Mouse (Mus musculus): ENCODE data around the gene Ascc1. TPM values are rescaled to one million over a fixed set of nuclear protein-coding genes. Genes with fewer than 3 reads are reported as not detected.

Ascc1 gene
- total and polyA plus RNA-seq, 3 experiments = 17.0 to 37.9 TPM; not detected in 1

- TF ChIP-seq ZKSCAN1 (IDR thresholded peaks at IDR 0.05; ENCODE audit: low read depth, low read length) (no peak), GABPA (IDR thresholded peaks at IDR 0.05; ENCODE audit: low read depth, low read length) (no peak), GATA1 (IDR thresholded peaks at IDR 0.05; ENCODE audit: low read depth, low read length) (no peak), UBTF (IDR thresholded peaks at IDR 0.05; ENCODE audit: borderline replicate concordance, insufficient read depth, low read depth, low read length) (no peak), CHD1 (IDR thresholded peaks at IDR 0.05; ENCODE audit: low read depth, low read length) (no peak), TAL1 (IDR thresholded peaks at IDR 0.05; ENCODE audit: low read length) (no peak), ETS1 (IDR thresholded peaks at IDR 0.05; ENCODE audit: low read depth, low read length) (no peak), MYB (IDR thresholded peaks at IDR 0.05; ENCODE audit: low read depth, low read length) (no peak), MAX (IDR thresholded peaks at IDR 0.05; ENCODE audit: low read length) (no peak), BHLHE40 (IDR thresholded peaks at IDR 0.05; ENCODE audit: borderline replicate concordance, low read depth, low read length) (no peak), NRF1 (IDR thresholded peaks at IDR 0.05; ENCODE audit: insufficient read depth, low read depth, low read length, poor library complexity, severe bottlenecking) (no peak), MYC (IDR thresholded peaks at IDR 0.05; ENCODE audit: low read depth, low read length) (no peak), ZNF384 (IDR thresholded peaks at IDR 0.05; ENCODE audit: low read depth, low read length) (no peak), SMC3 (IDR thresholded peaks at IDR 0.05; ENCODE audit: low read depth, low read length) (peak; percentile 61), CHD2 (IDR thresholded peaks at IDR 0.05; ENCODE audit: low read length) (no peak)
These were observed 63.9 kb downstream of the Ascc1 start (continued) for GRCm38 (mm10) chr10:60066524-60066923.

- Histone ChIP-seq H3K79me2 (ENCODE audit: control insufficient read depth, insufficient read depth, low read length, poor library complexity) (no peaks in the 10 kb centered on the region), H3K9ac (ENCODE audit: control insufficient read depth, low read depth, low read length, poor library complexity, severe bottlenecking) (no peak overlapping the region), H3K36me3 (ENCODE audit: control insufficient read depth in 1 of 2, insufficient read depth in 2 of 2, low read length in 2 of 2) (peaks cover 0 to 24% of the 10 kb centered on the region in 2 experiments; a peak in 2 of 4 replicates), H3K9me3 (replicated peaks; ENCODE audit: insufficient read depth, low read length) (no peaks in the 10 kb centered on the region), H3K4me1 (ENCODE audit: control insufficient read depth in 1 of 2, insufficient read depth in 2 of 2, low read length in 2 of 2) (peaks cover 18 to 29% of the 10 kb centered on the region in 2 experiments), H3K27ac (ENCODE audit: control insufficient read depth, low read depth, low read length) (no peak overlapping the region), H3K4me3 (ENCODE audit: control insufficient read depth in 1 of 2, insufficient read depth in 1 of 2, low read depth in 2 of 2, low read length in 2 of 2) (no peak overlapping the region), H3K27me3 (ENCODE audit: control insufficient read depth in 1 of 2, insufficient read depth in 2 of 2, low read length in 2 of 2) (no peaks in the 10 kb centered on the region)
- DNase-seq (ENCODE audit: low read depth, low spot score) = no peak
- TF ChIP-seq JUND (IDR thresholded peaks at IDR 0.05; ENCODE audit: low read depth, low read length) (no peak), NRF1 (IDR thresholded peaks at IDR 0.05; ENCODE audit: insufficient read depth, low read depth, low read length, poor library complexity, severe bottlenecking) (no peak), TCF12 (IDR thresholded peaks at IDR 0.05; ENCODE audit: low read depth, low read length) (peak; percentile 65), SMC3 (IDR thresholded peaks at IDR 0.05; ENCODE audit: low read depth, low read length) (no peak), MYB (IDR thresholded peaks at IDR 0.05; ENCODE audit: low read depth, low read length) (no peak), ZMIZ1 (IDR thresholded peaks at IDR 0.05; ENCODE audit: low read depth, low read length) (no peak), HCFC1 (IDR thresholded peaks at IDR 0.05; ENCODE audit: low read depth, low read length) (no peak), GATA1 (IDR thresholded peaks at IDR 0.05; ENCODE audit: low read depth, low read length) (peak; percentile 56; the same call in 1 of the 2 replicates), EP300 (IDR thresholded peaks at IDR 0.05; ENCODE audit: low read depth in 1 of 2, low read length in 2 of 2) (peak; percentile 35 to 57; a peak in 1 of 4 replicates), USF2 (IDR thresholded peaks at IDR 0.05; ENCODE audit: borderline replicate concordance in 1 of 2, insufficient read depth in 1 of 2, low read depth in 1 of 2, low read length in 2 of 2) (no peak), POLR2A (IDR thresholded peaks at IDR 0.05; ENCODE audit: control insufficient read depth in 1 of 2, insufficient read depth in 1 of 2, low read depth in 1 of 2, low read length in 2 of 2, poor library complexity in 1 of 2) (no peak), SIN3A (IDR thresholded peaks at IDR 0.05; ENCODE audit: low read length) (no peak), USF1 (IDR thresholded peaks at IDR 0.05; ENCODE audit: low read depth, low read length) (no peak), POLR2AphosphoS5 (IDR thresholded peaks at IDR 0.05; ENCODE audit: borderline replicate concordance, low read depth, low read length) (no peak), GABPA (IDR thresholded peaks at IDR 0.05; ENCODE audit: low read depth, low read length) (no peak), ZKSCAN1 (IDR thresholded peaks at IDR 0.05; ENCODE audit: low read depth, low read length) (no peak), BHLHE40 (IDR thresholded peaks at IDR 0.05; ENCODE audit: borderline replicate concordance, low read depth, low read length) (no peak), MAFK (IDR thresholded peaks at IDR 0.05; ENCODE audit: borderline replicate concordance, low read depth, low read length) (no peak), ZC3H11A (IDR thresholded peaks at IDR 0.05; ENCODE audit: low read depth, low read length) (no peak), KAT2A (conservative IDR thresholded peaks at IDR 0.05; ENCODE audit: low read depth, low read length) (no peak), UBTF (IDR thresholded peaks at IDR 0.05; ENCODE audit: borderline replicate concordance, insufficient read depth, low read depth, low read length) (no peak), ZNF384 (IDR thresholded peaks at IDR 0.05; ENCODE audit: low read depth, low read length) (no peak), RCOR1 (IDR thresholded peaks at IDR 0.05; ENCODE audit: low read depth, low read length) (0 out of 2 replicates have a peak, but pooled peaks have one; percentile 14), MAZ (IDR thresholded peaks at IDR 0.05; ENCODE audit: low read depth, low read length) (no peak), CHD2 (IDR thresholded peaks at IDR 0.05; ENCODE audit: low read length) (no peak), E2F4 (IDR thresholded peaks at IDR 0.05; ENCODE audit: borderline replicate concordance, low read depth, low read length) (no peak), MEF2A (IDR thresholded peaks at IDR 0.05; ENCODE audit: extremely low read depth, insufficient replicate concordance, low read depth, low read length, poor library complexity, severe bottlenecking) (no peak), ETS1 (IDR thresholded peaks at IDR 0.05; ENCODE audit: low read depth, low read length) (peak; percentile 32; the same call in 1 of the 2 replicates)
These were observed 72.6 kb downstream of the Ascc1 start for GRCm38 (mm10) chr10:60075159-60075558.
